Mouse (Mus musculus) heart, embryonic 13.5 days (tissue): Measurements from ENCODE around the gene Zbtb2. TPM values are rescaled to one million over a fixed set of nuclear protein-coding genes. Genes with fewer than 3 reads are reported as not detected.

Experiments used
- ATAC-seq: fragments of 200-750 bp; cut with Nextera tagmentation; 2 replicates; pipeline ENCODE4 v1.8.0; 2017; ENCODE audit warnings: moderate TSS enrichment; ENCODE audit not compliant: insufficient number of reproducible peaks, low FRiP score, low TSS enrichment; ENCODE audit errors: extremely low read depth
- H3K27ac ChIP-seq: fragments of 300-500 bp; sonication (generic); replicated peaks from 2 replicates; pipeline ENCODE4 v1.5.1; 2015; ENCODE audit warnings: moderate library complexity, mild to moderate bottlenecking, inconsistent platforms
- H3K27me3 ChIP-seq: fragments of 300-500 bp; sonication (generic); replicated peaks from 2 replicates; pipeline ENCODE4 v1.6.1; 2015; ENCODE audit warnings: mild to moderate bottlenecking, inconsistent platforms
- H3K36me3 ChIP-seq: fragments of 300-500 bp; sonication (generic); 2 replicates; pipeline ENCODE4 v1.6.1; 2015; ENCODE audit warnings: mild to moderate bottlenecking, inconsistent platforms
- H3K4me1 ChIP-seq: fragments of 300-500 bp; sonication (generic); 2 replicates; pipeline ENCODE4 v1.6.1; 2015; ENCODE audit warnings: inconsistent platforms
- H3K4me2 ChIP-seq: fragments of 300-500 bp; sonication (generic); 2 replicates; pipeline ENCODE4 v1.6.1; 2015; ENCODE audit warnings: inconsistent platforms, mild to moderate bottlenecking, moderate library complexity
- H3K4me3 ChIP-seq: fragments of 300-500 bp; sonication (generic); 2 replicates; pipeline ENCODE4 v1.5.1; 2015; ENCODE audit warnings: moderate library complexity, mild to moderate bottlenecking, inconsistent platforms
- H3K9ac ChIP-seq: fragments of 300-500 bp; sonication (generic); 2 replicates; pipeline ENCODE4 v1.6.1; 2015; ENCODE audit warnings: inconsistent platforms, mild to moderate bottlenecking, moderate library complexity
- H3K9me3 ChIP-seq: fragments of 300-500 bp; sonication (generic); 2 replicates; pipeline ENCODE4 v1.6.1; 2016; ENCODE audit warnings: inconsistent platforms
- WGBS: fragments of 180-500 bp; shearing (Covaris S2); methylation state at CpG from one replicate; pipeline ENCODE4 v1.1.7; 2015; ENCODE audit warnings: mixed read lengths; 5-methylcytosine and 5-hydroxymethylcytosine counted together
- polyA plus RNA-seq: library from polyadenylated mRNA; unstranded; fragments of >200 nt; fragmentation: Nextera tagmentation; extraction: Ambion mirVana; gene quantifications from 2 replicates; pipeline ENCODE4 v1.2.1, GENCODE M21; 2015

Gene Zbtb2
- polyA plus RNA-seq, 1 experiment from 2014 or later, result 10.2 TPM

GRCm38 (mm10) chr10:4332228-4332979, 55.5 kb downstream of the Zbtb2 start:
- H3K4me1 ChIP-seq, result peaks cover 42% of the 10 kb centered on the region
- 51% methylated on average over 7 of the region's 7 CpGs for whole genome bisulfite sequencing
- ATAC-seq, result no peak

GRCm38 (mm10) chr10:4327716-4328115, 60.2 kb downstream of the Zbtb2 start:
- H3K4me1 ChIP-seq, result peaks cover 36% of the 10 kb centered on the region
- H3K27ac ChIP-seq, result no peak overlapping the region
- no peak for ATAC-seq
- no peak overlapping the region for H3K9ac ChIP-seq
- no peak overlapping the region for H3K4me3 ChIP-seq
- WGBS, result 82% methylated on average over 1 of the region's 1 CpGs
- no peaks in the 10 kb centered on the region; the same call in 1 of the 2 replicates for H3K36me3 ChIP-seq
- no peaks in the 10 kb centered on the region for H3K9me3 ChIP-seq
- H3K27me3 ChIP-seq, result no peaks in the 10 kb centered on the region
- no peak overlapping the region for H3K4me2 ChIP-seq

More at GRCm38 (mm10) chr10:4332228-4332979, 55.5 kb downstream of the Zbtb2 start:
- no peaks in the 10 kb centered on the region for H3K27me3 ChIP-seq
- no peak overlapping the region for H3K27ac ChIP-seq
- no peak overlapping the region for H3K4me3 ChIP-seq
- no peak overlapping the region for H3K9ac ChIP-seq
- no peaks in the 10 kb centered on the region for H3K36me3 ChIP-seq
- H3K4me2 ChIP-seq, result no peak overlapping the region
- H3K9me3 ChIP-seq, result no peaks in the 10 kb centered on the region

GRCm38 (mm10) chr10:4325562-4325961, 62.3 kb downstream of the Zbtb2 start:
- no peak for ATAC-seq
- Histone ChIP-seq H3K4me3 (no peak overlapping the region), H3K27ac (peak overlapping the region; percentile 77), H3K9ac (no peak overlapping the region; the same call in 1 of the 2 replicates), H3K4me2 (peak overlapping the region; percentile 19; the same call in 1 of the 2 replicates), H3K36me3 (no peaks in the 10 kb centered on the region; the same call in 1 of the 2 replicates), H3K9me3 (no peaks in the 10 kb centered on the region), H3K27me3 (no peaks in the 10 kb centered on the region), H3K4me1 (peaks cover 34% of the 10 kb centered on the region)
- 12% methylated on average over 5 of the region's 5 CpGs for WGBS

GRCm38 (mm10) chr10:4323885-4324284, 64.0 kb downstream of the Zbtb2 start:
- no peak overlapping the region for H3K4me2 ChIP-seq
- ATAC-seq, result no peak
- 74% methylated on average over 8 of the region's 8 CpGs for WGBS
- peaks cover 3% of the 10 kb centered on the region; the same call in 1 of the 2 replicates for H3K36me3 ChIP-seq
- H3K27ac ChIP-seq, result no peak overlapping the region
- no peaks in the 10 kb centered on the region for H3K27me3 ChIP-seq
- H3K4me3 ChIP-seq, result no peak overlapping the region
- H3K4me1 ChIP-seq, result peaks cover 30% of the 10 kb centered on the region
- no peaks in the 10 kb centered on the region for H3K9me3 ChIP-seq
- H3K9ac ChIP-seq, result no peak overlapping the region

Other genes starting within 250 kb of the Zbtb2 start
- gene Akap12, start 121.7 kb downstream of the Zbtb2 start, polyA plus RNA-seq, result 35.3 and 42.6 TPM in 2 replicates
- 70.5 and 84.8 TPM in 2 replicates for gene Rmnd1, start 44.3 kb upstream of the Zbtb2 start, polyA plus RNA-seq
- 15.2 and 15.7 TPM in 2 replicates for gene Armt1, start 44.4 kb upstream of the Zbtb2 start, polyA plus RNA-seq
- not detected in 2 replicates for gene Ccdc170, start 94.4 kb upstream of the Zbtb2 start, polyA plus RNA-seq
- 0.51 and 0.74 TPM in 2 replicates for gene Esr1, start 223.5 kb upstream of the Zbtb2 start, polyA plus RNA-seq